In the genomic region with DNA sequence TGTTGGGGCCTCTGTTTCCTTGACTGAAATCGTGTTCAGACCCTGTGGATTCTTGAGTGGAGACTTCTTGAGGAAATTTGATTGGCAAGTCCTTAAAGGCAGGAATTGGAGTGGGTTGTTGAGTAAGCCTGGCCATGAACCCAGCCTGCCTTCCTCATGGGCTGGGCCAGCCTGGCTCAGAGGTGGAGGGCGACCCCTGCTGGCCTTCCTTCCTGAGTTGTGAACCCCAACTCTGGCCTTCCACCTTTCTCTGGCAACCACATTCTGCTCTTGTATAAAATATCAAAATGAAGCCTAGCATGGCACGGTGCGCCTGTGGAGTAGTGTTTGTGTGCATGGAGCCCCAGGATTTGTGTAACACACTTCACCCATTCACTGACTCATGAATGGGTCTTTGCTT, we compare ENCODE assay signal across 8 mouse cellular contexts. TPM values are rescaled to one million over a fixed set of nuclear protein-coding genes. Genes with fewer than 3 reads are reported as not detected.
DNase-seq lines count a peak whose midpoint lies in the region; ATAC-seq and TF ChIP-seq lines count a peak whose summit lies in the region.

No protein-coding gene starts in this region.

- H3K4me3 ChIP-seq in kidney, adult 2 months (ENCODE audit: insufficient read depth, low read depth, low read length): no peak overlapping the region
- H3K4me3 ChIP-seq in kidney, embryonic 14.5 days (ENCODE audit: low read length): no peak overlapping the region
- no peak overlapping the region for H3K4me3 ChIP-seq in CH12.LX (replicated peaks in 1 of 3; ENCODE audit: low read depth in 2 of 3, low read length in 2 of 3, poor library complexity in 1 of 3)
- no peak overlapping the region for H3K4me3 ChIP-seq in olfactory bulb, adult 2 months (ENCODE audit: insufficient read depth, low read depth, low read length)
- no peak overlapping the region for H3K4me3 ChIP-seq in forebrain, embryonic 15.5 days

- H3K27me3 ChIP-seq in kidney, adult 2 months (replicated peaks; ENCODE audit: control insufficient read depth, insufficient read depth, low read length): no peaks in the 10 kb centered on the region
- no peaks in the 10 kb centered on the region for H3K27me3 ChIP-seq in kidney, embryonic 14.5 days (ENCODE audit: control insufficient read depth, insufficient read depth, low read length)
- peaks cover 85% of the 10 kb centered on the region for H3K27me3 ChIP-seq in CH12.LX (replicated peaks)
- H3K27me3 ChIP-seq in forebrain, embryonic 15.5 days: no peaks in the 10 kb centered on the region

- in situ Hi-C loops in CH12.LX (cut with MboI; ENCODE audit: low pct_ligation_motif_present, low pct_unique_long_range_greater_than_20kb, low sequenced_read_pairs): no loop called here

- no peaks in the 10 kb centered on the region for H3K9me3 ChIP-seq in kidney, embryonic 14.5 days (ENCODE audit: control insufficient read depth, low read length)
- peaks cover 5% of the 10 kb centered on the region for H3K9me3 ChIP-seq in CH12.LX (replicated peaks; ENCODE audit: low read length)
- no peaks in the 10 kb centered on the region for H3K9me3 ChIP-seq in forebrain, embryonic 15.5 days

- H3K27ac ChIP-seq in kidney, adult 2 months (ENCODE audit: insufficient read depth, low read depth, low read length): no peak overlapping the region
- no peak overlapping the region for H3K27ac ChIP-seq in kidney, embryonic 14.5 days (ENCODE audit: low read depth, low read length)
- H3K27ac ChIP-seq in CH12.LX (ENCODE audit: insufficient read depth, low read depth): no peak overlapping the region
- H3K27ac ChIP-seq in olfactory bulb, adult 2 months (ENCODE audit: insufficient read depth, low read depth, low read length): no peak overlapping the region
- no peak overlapping the region for H3K27ac ChIP-seq in forebrain, embryonic 15.5 days (replicated peaks)

- H3K4me1 ChIP-seq in kidney, adult 2 months (ENCODE audit: control insufficient read depth, insufficient read depth, low read length): no peaks in the 10 kb centered on the region
- H3K4me1 ChIP-seq in kidney, embryonic 14.5 days (ENCODE audit: control insufficient read depth, insufficient read depth, low read length): no peaks in the 10 kb centered on the region
- no peaks in the 10 kb centered on the region for H3K4me1 ChIP-seq in CH12.LX (ENCODE audit: control insufficient read depth in 1 of 2, insufficient read depth in 2 of 2)
- H3K4me1 ChIP-seq in olfactory bulb, adult 2 months (ENCODE audit: control insufficient read depth, insufficient read depth, low read length): peaks cover 2% of the 10 kb centered on the region; the same call in 1 of the 2 replicates
- no peaks in the 10 kb centered on the region for H3K4me1 ChIP-seq in forebrain, embryonic 15.5 days

- no peak for TF ChIP-seq EP300 in CH12.LX (IDR thresholded peaks at IDR 0.05; ENCODE audit: low read length)

- TF ChIP-seq RAD21 in CH12.LX (IDR thresholded peaks at IDR 0.05; ENCODE audit: low read depth, low read length): peak; percentile 47

- H3K36me3 ChIP-seq in kidney, adult 2 months (ENCODE audit: control insufficient read depth, insufficient read depth, low read length): no peaks in the 10 kb centered on the region
- H3K36me3 ChIP-seq in kidney, embryonic 14.5 days (ENCODE audit: control insufficient read depth, insufficient read depth, low read length): no peaks in the 10 kb centered on the region
- no peaks in the 10 kb centered on the region for H3K36me3 ChIP-seq in CH12.LX (replicated peaks in 1 of 2; ENCODE audit: control insufficient read depth in 1 of 2, insufficient read depth in 1 of 2, low read length in 1 of 2)
- no peaks in the 10 kb centered on the region for H3K36me3 ChIP-seq in forebrain, embryonic 15.5 days

- H3K4me2 ChIP-seq in kidney, embryonic 14.5 days (replicated peaks; ENCODE audit: low read depth, low read length): no peak overlapping the region
- no peak overlapping the region for H3K4me2 ChIP-seq in CH12.LX (ENCODE audit: insufficient read depth, low read depth, poor library complexity, severe bottlenecking)
- H3K4me2 ChIP-seq in forebrain, embryonic 15.5 days (replicated peaks): no peak overlapping the region

- 51% methylated on average over 4 of the region's 4 CpGs for WGBS in kidney, adult 2 months
- 46% methylated on average over 4 of the region's 4 CpGs for WGBS in kidney, embryonic 14.5 days
- 56% methylated on average over 4 of the region's 4 CpGs for WGBS in olfactory bulb, adult 2 months
- 39% methylated on average over 4 of the region's 4 CpGs for WGBS in forebrain, embryonic 15.5 days

- no peak for ATAC-seq in kidney, embryonic 14.5 days (ENCODE audit: low FRiP score, low TSS enrichment)
- no peak for ATAC-seq in forebrain, embryonic 15.5 days (replicated peaks)

- dilution Hi-C loops in CH12.LX (cut with MboI; ENCODE audit: extremely low pct_ligation_motif_present, extremely low pct_unique_long_range_greater_than_20kb, low sequenced_read_pairs): no loop called here

- intact Hi-C loops in heart, postnatal 14 days (cut with DNase I): no loop called here

- no peak for TF ChIP-seq POLR2A in kidney, adult 2 months (IDR thresholded peaks at IDR 0.05; ENCODE audit: low read depth, low read length)
- no peak for TF ChIP-seq POLR2A in CH12.LX (IDR thresholded peaks at IDR 0.05; ENCODE audit: low read depth, low read length)
- TF ChIP-seq POLR2A in olfactory bulb, adult 2 months (IDR thresholded peaks at IDR 0.05; ENCODE audit: insufficient read depth, low read depth, low read length): no peak

- peak; percentile 19 for DNase-seq in kidney, adult 2 months
- DNase-seq in CH12.LX (ENCODE audit: extremely low read depth): no peak
- peak; percentile 63 for DNase-seq in ZHBTc4 (ENCODE audit: low read depth, low spot score)
- peak; percentile 36 to 54 for DNase-seq in heart, postnatal 14 days
- DNase-seq in urinary bladder, postnatal 10 days (ENCODE audit: low spot score): no peak

- H3K9ac ChIP-seq in kidney, embryonic 14.5 days (ENCODE audit: low read depth, low read length): no peak overlapping the region
- no peak overlapping the region for H3K9ac ChIP-seq in CH12.LX (ENCODE audit: insufficient read depth, low read depth)
- no peak overlapping the region for H3K9ac ChIP-seq in forebrain, embryonic 15.5 days (replicated peaks)

- TF ChIP-seq CTCF in kidney, adult 2 months (conservative IDR thresholded peaks at IDR 0.05; ENCODE audit: insufficient read depth, insufficient read length, low read depth, low read length): peak; percentile 57; the same call in 1 of the 2 replicates
- peak in 1 of 2 experiments; percentile 74; a peak in 2 of 4 replicates for TF ChIP-seq CTCF in CH12.LX (conservative IDR thresholded peaks at IDR 0.05 in 1 of 2, IDR thresholded peaks at IDR 0.05 in 1 of 2; ENCODE audit: low read depth in 2 of 2, low read length in 2 of 2)
- TF ChIP-seq CTCF in olfactory bulb, adult 2 months (IDR thresholded peaks at IDR 0.05; ENCODE audit: insufficient read depth, low read depth, low read length): peak; percentile 44; the same call in 1 of the 2 replicates

- no peaks in the 10 kb centered on the region for H3K79me2 ChIP-seq in CH12.LX (replicated peaks; ENCODE audit: control insufficient read depth, extremely low read depth, insufficient read depth, poor library complexity, severe bottlenecking)

TF ChIP-seq in CH12.LX, 34 proteins besides CTCF, POLR2A, EP300 and RAD21:
- TF ChIP-seq POLR2AphosphoS2 (IDR thresholded peaks at IDR 0.05; ENCODE audit: low read depth, low read length) (no peak), SMC3 (IDR thresholded peaks at IDR 0.05; ENCODE audit: low read depth, low read length) (peak; percentile 40)

RNA-seq across cellular contexts. Expression of a gene that starts 8.5 kb away (rescaled TPM):
- 14.3 and 16.4 TPM in 2 replicates for polyA plus RNA-seq in kidney, adult 2 months (2012; rRNA removed)
- polyA plus RNA-seq in kidney, embryonic 14.5 days (2014; fragmentation: Nextera tagmentation; extraction: Ambion mirVana): 0.10 TPM in 1 of 2 replicates, not detected in the other
- 1.4 and 2.1 TPM in 2 replicates for total RNA-seq in CH12.LX (2012; rRNA removed)
- 1.0 and 1.9 TPM in 2 replicates for total RNA-seq in CH12.LX (2014; rRNA removed)
- 4.3 and 5.7 TPM in 2 replicates for polyA plus RNA-seq in CH12.LX (2012; ENCODE audit: insufficient read length, low read depth)
- total RNA-seq in heart, postnatal 14 days (2021): 10 to 100 TPM; 30.5 to 31.5 TPM
- polyA plus RNA-seq in olfactory bulb, adult 2 months (2012; ENCODE audit: insufficient read depth, insufficient read length, low replicate concordance, missing spikeins): not detected in 2 replicates
- polyA plus RNA-seq in forebrain, embryonic 15.5 days (2015; fragmentation: Nextera tagmentation; extraction: Ambion mirVana): 0.19 and 0.22 TPM in 2 replicates

Comparison
In these comparisons a context has a peak if more than half of its experiments do, and no peak if none do; other contexts are left out.
1. DNase-seq: peak in kidney, adult 2 months (single experiment), ZHBTc4 (single experiment) and heart, postnatal 14 days (2 of 2); none in CH12.LX (single experiment) and urinary bladder, postnatal 10 days (single experiment).